Mouse (Mus musculus) ES-E14 (cell line): ENCODE data around the gene Il16. TPM values are rescaled to one million over a fixed set of nuclear protein-coding genes. Genes with fewer than 3 reads are reported as not detected.
A peak's percentile ranks its signal among the peaks of the same experiment; 100 is the strongest.

ENCODE experiments used
- DNase-seq: peaks from one replicate; pipeline ENCODE4 v3.0.0-alpha.2; 2013; ENCODE audit warnings: low read depth, low spot score
- H3K27ac ChIP-seq: 2 replicates; pipeline ENCODE4 v1.5.1; 2012; ENCODE audit warnings: low read depth, mild to moderate bottlenecking, low read length, moderate library complexity, mixed read lengths; ENCODE audit not compliant: poor library complexity, insufficient read depth, severe bottlenecking
- H3K36me3 ChIP-seq: 2 replicates; pipeline ENCODE4 v1.6.1; 2012; ENCODE audit warnings: mild to moderate bottlenecking, low read length, moderate library complexity, mixed read lengths; ENCODE audit not compliant: control insufficient read depth, poor library complexity, insufficient read depth, severe bottlenecking
- H3K4me1 ChIP-seq, 2 experiments: fragments of 150-350 bp in 1 of 2; sonication (generic) in 1 of 2; 2 replicates each; pipeline ENCODE4 v1.6.1; 2012; ENCODE audit warnings: low read length in 2 of 2, mild to moderate bottlenecking in 1 of 2, mixed read lengths in 1 of 2; ENCODE audit not compliant: control insufficient read depth in 2 of 2, insufficient read depth in 2 of 2, poor library complexity in 1 of 2
- H3K4me3 ChIP-seq, 2 experiments: fragments of 150-350 bp in 1 of 2; sonication (generic) in 1 of 2; 2 replicates each; pipeline ENCODE4 v1.5.1; 2012; ENCODE audit warnings: low read length in 2 of 2, low read depth in 1 of 2, mild to moderate bottlenecking in 1 of 2, mixed read lengths in 1 of 2; ENCODE audit not compliant: insufficient read depth in 1 of 2, poor library complexity in 1 of 2, severe bottlenecking in 1 of 2
- H3K9ac ChIP-seq: 2 replicates; pipeline ENCODE4 v1.6.1; 2012; ENCODE audit warnings: low read depth, mild to moderate bottlenecking, low read length, mixed read lengths; ENCODE audit not compliant: poor library complexity, insufficient read depth, severe bottlenecking
- H3K9me3 ChIP-seq: fragments of 150-350 bp; sonication (generic); 2 replicates; pipeline ENCODE4 v1.6.1; 2012; ENCODE audit warnings: low read depth, mild to moderate bottlenecking, low read length; ENCODE audit not compliant: control insufficient read depth, insufficient read depth
- CHD2 ChIP-seq: IDR thresholded peaks from 2 replicates; pipeline ENCODE4 v1.6.1; 2014; ENCODE audit warnings: mild to moderate bottlenecking, low read depth, low read length, inconsistent platforms
- HCFC1 ChIP-seq: IDR thresholded peaks from 2 replicates; pipeline ENCODE4 v1.6.1; 2012; ENCODE audit warnings: low read length, inconsistent platforms, borderline replicate concordance; ENCODE audit not compliant: insufficient read depth
- MAFK ChIP-seq: IDR thresholded peaks from 2 replicates; pipeline ENCODE4 v1.6.1; 2014; ENCODE audit warnings: mild to moderate bottlenecking, low read depth, low read length, inconsistent platforms; ENCODE audit not compliant: insufficient read depth
- ZC3H11A ChIP-seq: IDR thresholded peaks from 2 replicates; pipeline ENCODE4 v1.6.1; 2012; ENCODE audit warnings: low read depth, mild to moderate bottlenecking, inconsistent platforms, low read length, borderline replicate concordance
- ZNF384 ChIP-seq: IDR thresholded peaks from 2 replicates; pipeline ENCODE4 v1.6.1; 2012; ENCODE audit warnings: low read depth, low read length, inconsistent platforms
- in situ Hi-C, 2 experiments: fragments of 600-800 bp; cut with MboI; formaldehyde crosslinking; loops; one replicate each; pipeline ENCODE4 v1.15.1; 2025; ENCODE audit warnings: low sequenced_read_pairs in 2 of 2, inconsistent platforms in 1 of 2; ENCODE audit not compliant: unreplicated experiment in 2 of 2
- total RNA-seq: library from RNA; depleted of rRNA; stranded (reverse); fragments of 300-350 nt; gene quantifications from 2 replicates; pipeline ENCODE4 v1.2.3, GENCODE M21; 2012

Gene Il16
- total RNA-seq, 1 experiment, result 0.36 TPM

DNA sequence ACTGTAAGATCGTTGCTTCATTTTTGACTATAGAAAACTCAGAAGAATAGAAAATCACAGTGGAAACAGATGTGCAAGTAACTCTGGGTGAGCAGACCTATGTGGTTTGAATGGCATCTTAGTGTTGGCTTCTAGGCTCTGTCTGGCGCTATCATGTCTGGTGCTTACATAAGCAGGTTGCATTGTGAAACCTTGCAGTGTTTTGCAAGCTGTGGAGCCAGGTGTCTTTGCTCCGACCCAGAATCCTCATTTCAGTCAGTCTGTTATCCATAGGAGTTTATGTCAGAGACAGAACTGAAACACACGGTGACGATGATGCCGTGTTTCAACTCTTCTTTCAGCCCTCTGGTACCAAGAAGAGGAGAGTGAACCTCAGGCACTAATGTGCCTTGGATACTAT lies 111.7 kb downstream of the Il16 start:
- Histone ChIP-seq H3K9ac (no peak overlapping the region), H3K4me3 (no peak overlapping the region), H3K9me3 (no peaks in the 10 kb centered on the region), H3K36me3 (peaks cover 9% of the 10 kb centered on the region; the same call in 1 of the 2 replicates), H3K4me1 (peaks cover 0 to 2% of the 10 kb centered on the region in 2 experiments; a peak in 2 of 4 replicates), H3K27ac (no peak overlapping the region)
- TF ChIP-seq ZC3H11A (no peak), MAFK (no peak)
- no peak for DNase-seq
- in situ Hi-C loops, result no loop called here

DNA sequence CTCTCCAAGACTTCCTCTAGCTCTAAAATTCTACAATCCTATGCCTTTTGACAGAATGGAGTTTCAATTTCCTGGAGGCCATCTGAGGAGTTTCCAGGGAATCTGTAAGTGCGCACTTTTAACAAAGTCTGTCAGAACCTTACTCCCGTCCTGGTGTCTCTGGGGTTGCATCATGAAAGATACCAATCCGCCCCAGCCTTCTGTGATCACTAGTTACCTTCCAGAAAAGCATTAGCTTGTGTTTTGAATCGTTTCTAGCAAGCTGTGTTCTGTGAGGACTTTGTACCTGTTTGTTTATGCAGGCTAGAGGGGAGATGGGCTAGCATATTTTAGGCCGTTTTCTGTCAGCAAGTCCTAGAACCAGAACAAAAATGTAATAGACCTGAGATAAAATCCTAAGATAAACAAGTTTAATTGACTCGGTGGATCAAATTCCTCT lies 112.8 kb downstream of the Il16 start:
- in situ Hi-C loops, result no loop called here
- Histone ChIP-seq H3K4me1 (peaks cover 0 to 2% of the 10 kb centered on the region in 2 experiments; a peak in 2 of 4 replicates), H3K36me3 (peaks cover 6% of the 10 kb centered on the region; the same call in 1 of the 2 replicates), H3K4me3 (peak overlapping the region; percentile 86 to 87; a peak in 3 of 4 replicates), H3K9ac (no peak overlapping the region), H3K9me3 (no peaks in the 10 kb centered on the region), H3K27ac (no peak overlapping the region)
- no peak for DNase-seq
- TF ChIP-seq ZNF384, result no peak
- no peak for TF ChIP-seq HCFC1
- no peak for TF ChIP-seq CHD2
- TF ChIP-seq ZC3H11A, result no peak
- no peak for TF ChIP-seq MAFK

DNA sequence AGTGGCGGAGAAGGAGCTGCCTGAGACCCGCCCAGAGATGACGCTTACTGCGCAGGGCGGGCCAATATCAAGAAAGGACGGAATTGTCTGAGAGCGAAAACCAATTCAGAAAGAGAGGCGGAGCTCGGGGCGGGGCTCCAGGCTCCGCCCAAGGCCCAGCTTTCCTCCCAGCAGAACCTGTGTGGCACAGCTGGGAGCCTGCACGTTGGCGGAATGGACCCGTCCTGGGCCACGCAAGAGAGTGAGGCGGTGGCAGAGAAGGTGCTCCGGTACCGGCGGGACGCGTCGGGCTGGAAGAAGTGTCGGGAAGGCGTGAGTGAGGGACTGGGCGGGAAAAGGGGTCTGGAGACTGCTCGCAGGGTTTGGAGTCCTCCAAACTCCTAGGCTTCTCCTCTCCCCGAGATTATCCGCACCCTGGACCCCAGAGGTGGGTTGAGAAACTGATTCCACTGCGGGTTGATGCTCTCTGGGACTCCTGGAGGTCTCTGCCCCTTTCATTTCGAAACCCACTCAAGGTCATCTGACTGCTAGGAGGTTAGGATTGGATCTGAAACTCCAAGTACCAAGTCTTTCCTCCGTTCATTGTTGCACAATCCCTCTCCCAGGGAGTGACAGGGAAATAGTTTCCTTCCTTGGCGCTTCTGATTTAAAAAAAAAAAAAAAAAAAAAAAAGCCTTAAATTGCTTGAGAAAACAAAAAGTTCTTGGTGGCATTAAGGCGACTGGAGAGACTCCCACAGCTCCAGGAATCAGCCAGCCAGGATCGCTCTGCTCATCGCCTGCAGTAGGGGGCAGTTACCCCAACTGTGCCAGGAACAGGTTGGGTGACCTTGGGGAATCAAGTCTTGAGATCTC lies 113.5 kb downstream of the Il16 start, which contains the start of gene Stard5:
Gene Stard5 (plus strand): TSS at position 132 of the 854 bp plus-strand sequence.
- in situ Hi-C loops, result no loop called here
- Histone ChIP-seq H3K4me1 (peaks cover 0 to 2% of the 10 kb centered on the region in 2 experiments; a peak in 2 of 4 replicates), H3K36me3 (peaks cover 4% of the 10 kb centered on the region; the same call in 1 of the 2 replicates), H3K4me3 (peak within 1 kb of the TSS; percentile 86 to 87), H3K9me3 (no peaks in the 10 kb centered on the region), H3K9ac (peak within 1 kb of the TSS; percentile 87), H3K27ac (no peak within 1 kb of the TSS)
- peak; percentile 90 for DNase-seq
- TF ChIP-seq ZNF384, result peak; percentile 41; the same call in 1 of the 2 replicates
- TF ChIP-seq CHD2, result no peak

DNA sequence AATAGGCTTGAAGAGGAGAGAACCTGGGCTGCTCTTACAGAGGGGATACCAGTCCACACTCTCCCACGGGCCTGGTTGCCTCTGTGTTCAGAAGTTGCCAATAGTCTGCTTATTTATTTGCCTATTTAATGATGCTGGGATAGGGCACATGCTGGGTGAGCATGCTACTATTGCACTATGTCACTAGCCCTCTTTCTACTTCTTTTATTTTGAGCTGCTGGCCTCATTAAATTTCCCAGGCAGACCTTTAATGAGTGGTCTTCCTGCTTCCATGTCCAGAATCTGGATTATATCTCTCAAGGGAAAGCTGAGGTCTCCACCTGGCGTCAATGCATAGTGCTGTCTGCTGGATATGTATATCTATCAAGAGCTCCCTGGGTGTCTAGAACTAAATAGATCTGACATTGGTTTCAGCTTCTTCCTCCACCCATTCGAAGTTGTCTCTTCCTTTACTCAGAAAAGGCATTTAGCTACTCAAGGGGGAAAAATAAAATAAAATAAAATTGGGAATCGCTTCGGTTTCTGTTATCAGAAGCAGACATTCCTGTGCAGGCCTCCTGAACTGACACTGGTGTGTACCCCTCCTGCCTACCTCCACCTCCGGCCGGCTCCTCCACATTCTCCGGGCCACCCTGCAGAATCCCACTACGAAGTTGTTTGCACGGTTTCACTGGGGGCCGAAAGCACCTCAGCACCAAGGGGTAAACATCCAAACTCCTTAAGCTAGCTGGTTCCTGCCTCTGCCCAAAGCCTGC lies 114.3 kb downstream of the Il16 start:
- DNase-seq, result no peak
- Histone ChIP-seq H3K9me3 (no peaks in the 10 kb centered on the region), H3K4me3 (peak overlapping the region; percentile 44 to 86), H3K9ac (peak overlapping the region; percentile 27; the same call in 1 of the 2 replicates), H3K4me1 (peaks cover 0 to 2% of the 10 kb centered on the region in 2 experiments; a peak in 2 of 4 replicates), H3K36me3 (no peaks in the 10 kb centered on the region; the same call in 1 of the 2 replicates), H3K27ac (no peak overlapping the region)
- TF ChIP-seq CHD2 (no peak), ZC3H11A (no peak), ZNF384 (no peak)
- in situ Hi-C loops, result no loop called here
